Mouse (Mus musculus) heart, postnatal 0 days (tissue): ENCODE measurements around the gene Arl6ip5. TPM values are rescaled to one million over a fixed set of nuclear protein-coding genes. Genes with fewer than 3 reads are reported as not detected.

ENCODE experiments used
- ATAC-seq: fragments of 200-750 bp; cut with Nextera tagmentation; 2 replicates; pipeline ENCODE4 v1.8.0; 2017; ENCODE audit warnings: low read depth, moderate number of reproducible peaks, moderate library complexity; ENCODE audit not compliant: insufficient read depth
- DNase-seq: peaks from one replicate; pipeline ENCODE4 v3.0.0-alpha.2; 2016; ENCODE audit warnings: low spot score
- H3K27ac ChIP-seq: fragments of 300-500 bp; sonication (generic); 2 replicates; pipeline ENCODE4 v1.5.1; 2014; ENCODE audit warnings: low read depth, mild to moderate bottlenecking
- H3K27me3 ChIP-seq: fragments of 300-500 bp; sonication (generic); 2 replicates; pipeline ENCODE4 v1.6.1; 2014; ENCODE audit warnings: low read length, mixed read lengths; ENCODE audit not compliant: control insufficient read depth, insufficient read depth
- H3K36me3 ChIP-seq: fragments of 300-500 bp; sonication (generic); replicated peaks from 2 replicates; pipeline ENCODE4 v1.6.1; 2014; ENCODE audit warnings: low read length, mixed read lengths; ENCODE audit not compliant: control insufficient read depth, insufficient read depth
- H3K4me1 ChIP-seq: fragments of 300-500 bp; sonication (generic); 2 replicates; pipeline ENCODE4 v1.6.1; 2014; ENCODE audit warnings: antibody characterized with exemption; ENCODE audit not compliant: control insufficient read depth, insufficient read depth
- H3K4me2 ChIP-seq: fragments of 300-500 bp; sonication (generic); 2 replicates; pipeline ENCODE4 v1.6.1; 2014; ENCODE audit warnings: low read depth, mild to moderate bottlenecking, low read length, moderate library complexity
- H3K4me3 ChIP-seq: fragments of 300-500 bp; sonication (generic); 2 replicates; pipeline ENCODE4 v1.5.1; 2014; ENCODE audit warnings: low read depth, low read length
- H3K9ac ChIP-seq: fragments of 300-500 bp; sonication (generic); replicated peaks from 2 replicates; pipeline ENCODE4 v1.6.1; 2014; ENCODE audit warnings: low read depth, low read length, mixed read lengths
- H3K9me3 ChIP-seq: fragments of 300-500 bp; sonication (generic); replicated peaks from 2 replicates; pipeline ENCODE4 v1.6.1; 2016; ENCODE audit warnings: low read length; ENCODE audit not compliant: control insufficient read depth
- CTCF ChIP-seq: IDR thresholded peaks from 2 replicates; pipeline ENCODE4 v1.5.1; 2016; ENCODE audit warnings: antibody characterized with exemption, control low read depth, low read depth
- EP300 ChIP-seq: IDR thresholded peaks from 2 replicates; pipeline ENCODE4 v1.6.1; 2016; ENCODE audit warnings: antibody characterized with exemption, low read depth
- WGBS: fragments of 180-500 bp; shearing (Covaris S2); extraction: QIAGEN DNeasy Blood & Tissue Kit; methylation state at CpG from one replicate; pipeline ENCODE4 v1.1.7; 2014; 5-methylcytosine and 5-hydroxymethylcytosine counted together
- polyA plus RNA-seq: library from polyadenylated mRNA; unstranded; fragments of >200 nt; fragmentation: Nextera tagmentation; extraction: Ambion mirVana; gene quantifications from 2 replicates; pipeline ENCODE4 v1.2.1, GENCODE M21; 2015
- total RNA-seq: library from RNA; depleted of rRNA; stranded (reverse); fragments of >200 nt; gene quantifications from 2 replicates; pipeline ENCODE4 v1.2.3, GENCODE M21; 2014; ENCODE audit warnings: low replicate concordance

The Arl6ip5 gene
- total and polyA plus RNA-seq, 2 experiments from 2014 or later = 83.7 to 103 TPM

DNA sequence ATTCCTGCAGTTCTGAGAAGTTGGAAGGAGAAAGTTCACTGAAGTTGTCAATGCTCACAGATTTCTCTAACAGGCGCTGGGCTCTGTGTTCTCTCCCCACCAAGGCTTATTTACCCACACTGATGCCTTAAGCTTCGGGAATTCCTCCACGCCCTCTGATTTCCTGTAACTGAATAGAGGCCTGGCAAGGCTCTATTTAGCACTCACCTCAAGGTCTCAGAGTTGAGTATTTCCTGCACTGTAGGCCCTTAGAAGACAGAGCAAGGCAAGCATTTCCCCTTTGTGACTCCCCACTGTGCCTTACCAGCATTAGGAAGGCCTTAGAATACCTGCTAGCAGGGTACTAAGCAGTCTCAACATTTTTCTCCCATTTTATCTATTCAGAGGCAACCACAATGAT lies 2.1 kb upstream of the Arl6ip5 start:
- DNase-seq (no peak), ATAC-seq (no peak)
- 37% methylated on average over 3 of the region's 3 CpGs for WGBS
- peaks cover 28% of the 10 kb centered on the region for H3K4me1 ChIP-seq
- no peaks in the 10 kb centered on the region for H3K9me3 ChIP-seq
- H3K27me3 ChIP-seq = no peaks in the 10 kb centered on the region
- H3K27ac ChIP-seq = peak overlapping the region; percentile 5; the same call in 1 of the 2 replicates
- no peak for TF ChIP-seq EP300
- TF ChIP-seq CTCF = no peak
- H3K36me3 ChIP-seq = no peaks in the 10 kb centered on the region
- H3K4me2 ChIP-seq = no peak overlapping the region
- no peak overlapping the region for H3K4me3 ChIP-seq
- no peak overlapping the region for H3K9ac ChIP-seq

DNA sequence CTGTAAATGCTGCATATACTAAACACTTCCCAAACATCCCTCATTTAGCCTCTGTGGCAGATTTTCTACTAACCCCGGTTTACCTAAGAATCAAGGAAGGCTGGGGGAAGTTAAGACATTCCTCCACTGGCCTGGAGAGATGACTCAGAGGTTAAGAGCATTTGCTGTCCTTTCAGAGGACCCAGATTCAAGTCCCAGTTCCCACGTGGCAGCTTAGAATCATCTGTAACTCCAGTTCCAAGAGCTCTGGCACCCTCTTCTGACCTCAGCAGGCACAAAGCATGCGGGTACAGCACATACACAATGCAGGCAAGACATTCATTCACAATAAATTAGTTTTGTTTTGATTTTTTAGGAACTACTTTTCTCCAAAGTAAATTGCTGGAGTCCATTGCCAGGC lies 1.3 kb upstream of the Arl6ip5 start:
- no peak for TF ChIP-seq CTCF
- no peak for TF ChIP-seq EP300
- WGBS = 55% methylated on average over 3 of the region's 3 CpGs
- H3K36me3 ChIP-seq = no peaks in the 10 kb centered on the region
- H3K9ac ChIP-seq = no peak overlapping the region
- no peak for DNase-seq
- no peaks in the 10 kb centered on the region for H3K27me3 ChIP-seq
- no peak overlapping the region for H3K4me2 ChIP-seq
- 0 out of 2 replicates have a peak overlapping the region, but pooled peaks have one; percentile 5 for H3K27ac ChIP-seq
- no peak overlapping the region for H3K4me3 ChIP-seq
- no peak for ATAC-seq
- H3K4me1 ChIP-seq = peaks cover 28% of the 10 kb centered on the region
- H3K9me3 ChIP-seq = no peaks in the 10 kb centered on the region

DNA sequence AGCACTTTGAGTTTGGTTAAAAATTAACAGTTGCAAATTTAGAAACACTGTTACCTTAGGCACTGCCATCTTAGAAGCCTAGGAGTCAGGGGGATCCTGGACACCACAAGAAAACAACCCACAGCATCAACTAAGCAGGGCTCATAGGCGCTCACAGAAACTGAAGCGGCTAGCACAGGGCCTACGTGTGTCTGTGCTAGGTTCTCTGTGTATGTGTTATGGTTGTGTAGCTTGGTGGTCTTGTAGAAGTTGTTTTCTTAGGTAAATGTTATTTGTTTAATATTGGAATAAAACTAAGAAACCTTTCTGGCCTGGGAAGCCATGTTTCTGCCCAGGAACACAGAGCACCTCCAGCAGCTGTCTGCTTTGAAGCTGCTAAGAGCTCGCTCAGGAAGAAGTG lies 738 bp upstream of the Arl6ip5 start:
- Histone ChIP-seq H3K36me3 (no peaks in the 10 kb centered on the region; the same call in 1 of the 2 replicates), H3K4me1 (peaks cover 23% of the 10 kb centered on the region), H3K27me3 (no peaks in the 10 kb centered on the region), H3K9me3 (no peaks in the 10 kb centered on the region), H3K4me3 (no peak overlapping the region), H3K9ac (no peak overlapping the region), H3K4me2 (peak overlapping the region; percentile 93; the same call in 1 of the 2 replicates), H3K27ac (peak overlapping the region; percentile 30; the same call in 1 of the 2 replicates)
- no peak for TF ChIP-seq EP300
- TF ChIP-seq CTCF = no peak
- DNase-seq (no peak), ATAC-seq (no peak)
- 82% methylated on average over 4 of the region's 4 CpGs for WGBS

DNA sequence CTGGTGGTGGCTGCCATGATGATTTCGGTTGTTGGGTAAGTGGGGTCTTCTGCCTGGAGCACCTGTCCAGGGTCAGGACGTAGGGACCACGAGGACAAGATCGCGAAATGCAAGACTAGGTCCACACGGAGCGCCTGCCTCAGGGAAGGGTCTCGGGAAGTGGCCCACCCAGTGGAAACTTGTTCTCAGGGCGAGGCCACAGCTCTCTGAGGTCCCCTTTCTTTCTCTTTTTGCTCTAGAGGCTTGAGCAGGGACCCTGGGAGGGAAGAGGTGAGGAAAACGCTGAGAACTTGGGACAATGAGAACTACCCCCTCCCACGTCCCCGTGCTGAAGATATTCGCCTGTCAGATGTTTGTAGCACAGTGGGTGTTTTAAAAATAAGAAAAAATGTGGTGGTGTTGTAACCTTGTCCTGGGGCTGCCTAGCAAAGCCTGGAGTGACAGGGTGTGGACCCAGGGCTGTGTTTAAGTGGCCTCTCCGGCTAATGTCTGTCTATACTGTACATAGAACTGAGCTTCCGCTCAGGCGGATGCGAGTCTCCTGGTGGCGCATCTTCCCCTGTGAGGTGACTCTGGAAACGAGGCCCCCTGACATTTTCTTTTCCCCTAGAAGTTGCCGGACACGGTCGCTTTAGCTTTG lies 593 bp downstream of the Arl6ip5 start:
- Histone ChIP-seq H3K9me3 (no peaks in the 10 kb centered on the region), H3K4me2 (peak overlapping the region; percentile 93), H3K27ac (peak overlapping the region; percentile 86), H3K4me3 (peak overlapping the region; percentile 84), H3K36me3 (peaks cover 8% of the 10 kb centered on the region), H3K9ac (peak overlapping the region; percentile 87), H3K4me1 (peaks cover 22% of the 10 kb centered on the region), H3K27me3 (no peaks in the 10 kb centered on the region)
- TF ChIP-seq EP300 (no peak), CTCF (no peak)
- peak; percentile 22 for DNase-seq
- ATAC-seq = peak; percentile 44
- 1% methylated on average over 22 of the region's 22 CpGs for WGBS

DNA sequence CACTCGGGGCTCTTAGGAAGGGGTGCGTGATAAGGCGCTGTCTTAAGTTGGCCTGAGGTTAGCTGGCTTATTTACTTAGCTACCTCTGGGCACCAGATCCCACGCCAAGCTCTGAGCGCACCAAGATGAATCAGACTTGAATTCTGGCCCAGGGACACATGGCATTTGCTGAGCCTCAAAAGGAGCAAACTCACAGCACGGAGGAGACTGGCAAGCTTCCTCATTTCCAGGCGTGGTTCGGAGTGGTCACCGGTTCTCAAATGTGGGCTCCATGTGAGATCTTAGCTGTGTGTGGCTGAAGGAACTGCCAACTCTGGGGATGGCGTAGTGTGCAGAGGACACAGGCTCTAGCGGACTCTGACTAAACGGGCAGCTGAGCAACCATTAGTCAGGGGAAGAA lies 1.5 kb downstream of the Arl6ip5 start:
- Histone ChIP-seq H3K27me3 (no peaks in the 10 kb centered on the region), H3K4me3 (peak overlapping the region; percentile 84), H3K36me3 (peaks cover 8% of the 10 kb centered on the region), H3K4me2 (peak overlapping the region; percentile 93), H3K4me1 (peaks cover 22% of the 10 kb centered on the region), H3K9ac (peak overlapping the region; percentile 87), H3K27ac (peak overlapping the region; percentile 86), H3K9me3 (no peaks in the 10 kb centered on the region)
- ATAC-seq = no peak
- 30% methylated on average over 12 of the region's 12 CpGs for WGBS
- no peak for DNase-seq
- no peak for TF ChIP-seq EP300
- TF ChIP-seq CTCF = no peak
